Mouse (Mus musculus) heart, adult 11 months (tissue): ENCODE measurements around the gene Trak1.

ENCODE experiments used
- DNase-seq: peaks from one replicate; pipeline ENCODE4 v3.0.0; 2022

Trak1 gene

DNA sequence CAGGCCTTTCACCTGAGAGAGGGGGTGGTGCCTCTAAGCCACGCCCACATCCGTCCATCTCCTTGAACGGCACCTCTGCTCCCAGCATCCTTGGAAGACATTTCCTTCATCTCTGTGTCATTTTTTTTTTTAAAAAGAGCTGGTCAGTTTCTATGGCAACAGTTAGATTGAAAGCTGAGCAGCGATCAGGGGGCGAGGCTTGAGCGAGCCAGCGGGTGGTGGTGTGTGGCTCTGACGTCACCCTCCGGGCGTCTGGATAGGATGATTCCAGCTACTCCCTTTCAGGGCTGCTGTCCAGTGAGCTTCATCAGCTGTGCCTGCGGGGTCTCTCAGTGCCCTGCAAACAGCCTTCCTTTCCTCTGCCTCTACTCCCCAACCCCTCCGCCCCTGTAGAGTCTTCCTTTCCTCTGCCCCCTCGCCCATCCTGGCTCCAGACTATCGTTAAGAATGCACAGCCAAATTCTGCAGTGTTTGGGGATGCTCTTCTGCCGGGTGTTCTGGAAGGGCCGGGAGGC is 105.9 kb downstream of the Trak1 start:
- DNase-seq = peak; percentile 95

DNA sequence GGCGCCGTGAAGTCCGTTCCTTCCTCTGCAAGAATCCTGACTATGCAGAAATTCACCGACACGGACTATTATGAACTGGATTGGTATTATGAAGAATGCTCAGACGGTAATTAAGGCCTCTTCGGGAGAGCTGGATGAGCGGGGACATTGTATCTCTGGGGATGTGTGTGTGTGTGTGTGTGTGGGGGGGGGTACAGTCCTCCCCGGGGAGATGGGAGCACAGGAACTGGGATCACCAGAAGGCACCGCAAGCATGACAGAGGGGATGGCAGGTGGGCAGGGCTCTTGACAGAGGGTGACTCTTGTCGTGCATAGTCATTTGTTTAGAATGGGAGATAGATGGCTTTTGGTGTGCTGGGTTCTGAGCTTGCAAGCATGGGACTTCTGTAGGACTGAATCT is 106.4 kb downstream of the Trak1 start:
- peak; percentile 89 for DNase-seq

DNA sequence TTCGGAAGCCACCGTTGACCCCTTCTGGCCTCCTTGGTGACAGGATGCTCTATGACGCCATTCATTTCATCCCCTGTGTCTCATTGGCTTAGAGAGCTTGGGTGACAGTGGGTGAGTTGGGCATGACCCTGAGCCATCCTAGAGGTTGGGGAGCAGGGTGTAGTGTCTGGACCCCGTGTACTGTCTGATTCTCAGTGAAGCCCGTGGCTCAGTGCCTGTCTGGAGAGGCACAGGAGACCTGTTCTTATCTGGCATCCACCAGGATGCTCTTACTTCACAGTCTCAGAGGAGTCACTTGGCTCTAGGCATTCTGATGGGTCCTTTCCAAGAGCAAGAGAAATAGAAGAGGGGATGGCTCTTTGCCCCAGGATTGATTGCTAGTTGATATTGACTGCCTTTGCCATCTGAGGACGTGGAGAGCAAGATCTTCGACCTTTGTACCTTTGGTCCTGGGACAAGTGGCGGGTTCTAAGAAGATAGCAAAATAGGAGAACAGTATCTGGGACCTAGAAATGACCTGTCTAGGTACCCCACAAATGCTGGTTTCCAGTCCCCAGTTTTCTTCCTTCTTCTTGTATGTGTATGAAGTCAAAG is 107.9 kb downstream of the Trak1 start:
- peak; percentile 91 for DNase-seq

DNA sequence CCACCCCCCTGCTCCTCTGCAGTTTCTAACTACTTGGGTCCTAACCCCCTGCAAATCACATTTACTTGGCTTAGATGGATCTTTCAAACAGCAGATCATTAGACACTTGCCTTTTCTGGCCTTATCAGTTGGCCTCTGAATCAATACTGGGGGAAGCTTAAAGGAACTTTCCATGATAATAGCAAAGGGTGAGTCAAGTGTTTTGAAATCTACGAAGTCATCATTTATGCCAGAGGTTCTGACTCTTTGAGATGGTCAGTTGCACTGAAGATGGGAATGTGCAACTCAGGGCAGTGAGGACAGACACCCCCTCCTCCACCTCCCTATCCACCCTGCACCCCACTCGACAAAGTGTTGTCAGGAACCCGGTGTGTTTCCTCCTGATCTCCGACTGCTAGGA is 108.5 kb downstream of the Trak1 start:
- DNase-seq = no peak

DNA sequence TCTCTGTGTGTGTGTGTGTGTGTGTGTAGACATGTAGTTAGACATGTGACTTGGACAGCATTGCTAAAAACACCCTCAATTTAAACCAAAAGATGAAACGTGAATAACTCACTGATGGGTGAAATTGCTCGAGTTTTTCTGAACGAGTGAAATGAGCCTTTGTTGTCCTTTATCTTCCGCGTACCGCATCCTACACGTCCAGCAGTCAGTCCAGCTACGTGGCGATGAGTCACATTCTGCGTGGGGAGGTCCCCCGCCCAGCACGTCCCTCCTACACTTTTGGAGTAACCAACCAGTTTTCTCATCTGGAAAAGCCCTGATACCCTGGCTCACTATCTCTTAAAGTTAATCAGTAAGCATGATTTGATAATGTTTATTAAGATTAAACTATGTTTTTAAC is 116.9 kb downstream of the Trak1 start:
- no peak for DNase-seq

DNA sequence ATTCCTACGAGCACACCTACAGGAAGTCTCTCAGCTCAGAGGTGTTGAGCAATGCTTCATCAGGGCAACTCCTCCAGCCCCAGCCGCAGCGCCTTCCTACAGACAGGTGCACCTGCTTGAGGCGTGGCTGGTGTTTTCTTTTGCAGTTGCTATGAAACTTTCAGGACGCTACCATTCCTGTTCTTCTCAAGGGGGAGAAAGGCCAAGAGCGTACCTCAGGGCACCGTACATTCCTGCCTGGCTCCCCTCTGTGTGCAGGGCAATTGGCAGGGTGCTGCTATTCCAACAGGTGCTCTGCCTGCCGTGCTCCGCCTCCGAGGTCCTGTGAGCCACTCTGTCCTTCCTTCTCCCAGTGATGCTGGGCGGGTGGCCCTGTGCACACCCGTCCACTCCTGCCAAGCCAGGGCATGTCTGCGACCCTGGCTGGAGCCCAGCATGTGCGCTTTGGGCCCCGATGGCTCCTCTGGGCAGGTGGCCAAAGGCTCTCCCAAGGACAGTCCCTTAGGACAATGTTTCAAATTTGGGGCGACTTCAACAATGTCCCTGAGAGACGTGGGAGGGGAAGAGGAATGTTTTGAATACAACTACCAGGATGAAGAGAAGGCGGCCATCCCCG is 118.4 kb downstream of the Trak1 start:
- peak; percentile 98 for DNase-seq

DNA sequence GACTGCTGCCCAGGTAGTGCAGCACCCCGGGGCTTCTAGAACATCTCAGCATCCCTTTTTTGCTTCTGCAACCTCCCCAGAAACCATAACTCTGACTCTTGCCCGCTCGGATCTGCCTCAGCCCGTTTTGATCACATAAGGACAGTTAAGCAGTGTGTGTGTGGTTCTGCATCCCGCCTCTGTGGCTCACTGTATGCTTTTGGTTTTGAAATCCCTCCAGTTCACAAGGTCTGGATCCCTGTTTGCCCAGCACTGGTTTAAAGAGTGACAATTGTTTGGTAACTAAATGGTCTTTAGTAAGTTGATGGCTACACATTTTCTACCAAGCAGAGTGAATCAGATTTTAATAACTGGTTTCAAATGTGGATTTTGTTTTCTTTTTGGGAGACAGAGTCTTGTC is 119.2 kb downstream of the Trak1 start:
- DNase-seq = peak; percentile 85

DNA sequence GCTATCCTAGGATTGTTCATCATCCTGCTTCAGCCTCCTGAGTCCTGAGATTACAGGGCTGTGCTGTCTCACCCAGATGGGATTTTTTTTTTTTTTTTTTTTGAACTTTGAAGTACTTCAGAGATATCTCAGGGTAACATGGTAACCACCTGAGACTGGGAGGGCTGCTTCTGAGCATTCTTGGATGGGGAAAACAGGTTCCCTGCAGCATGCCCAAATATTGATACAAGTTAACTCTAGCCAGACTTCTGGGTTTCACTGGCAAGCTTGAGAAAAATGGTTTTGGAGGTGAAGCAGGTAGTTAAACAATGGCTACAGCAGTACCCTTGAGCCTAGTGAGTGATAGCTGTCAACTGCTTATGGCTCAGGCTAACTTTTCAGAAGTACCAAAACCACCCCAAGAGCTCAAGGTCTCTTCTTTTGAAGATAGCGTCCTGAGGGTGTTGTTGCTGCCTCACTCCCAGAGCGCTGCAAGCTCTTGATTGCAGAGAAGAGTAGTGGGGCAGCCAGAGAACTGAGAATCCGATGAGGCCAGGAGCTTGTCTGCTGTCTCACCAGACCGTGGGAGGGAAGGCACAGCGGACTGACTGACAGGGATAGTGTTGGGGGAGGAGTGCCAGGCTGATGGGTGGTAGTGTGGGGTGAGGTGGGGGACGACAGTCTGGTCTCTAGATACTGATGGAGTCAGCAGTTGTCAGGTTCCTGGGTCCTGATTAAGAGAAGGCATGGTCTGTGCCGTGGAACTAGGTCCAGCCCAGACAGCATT is 119.8 kb downstream of the Trak1 start:
- no peak for DNase-seq

DNA sequence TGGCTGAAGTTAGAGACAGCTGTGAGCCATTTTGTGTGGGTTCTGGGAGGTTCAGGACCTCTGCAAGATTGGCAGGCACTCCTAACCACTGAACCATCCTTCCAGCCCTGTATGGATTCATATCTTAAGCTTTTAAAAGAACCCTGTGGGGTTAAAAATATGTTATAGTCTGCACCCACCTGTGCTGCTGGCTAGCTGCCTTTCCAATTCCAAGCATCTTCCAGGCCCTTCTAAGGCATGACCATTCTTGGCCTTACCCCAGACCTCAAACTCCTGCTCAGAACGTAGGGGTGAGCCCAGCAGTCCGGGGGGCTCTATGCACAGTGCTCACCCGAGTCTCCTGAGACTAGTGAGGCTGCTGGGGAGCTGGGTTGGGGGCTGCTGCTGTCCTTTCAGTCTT is 121.7 kb downstream of the Trak1 start:
- no peak for DNase-seq

DNA sequence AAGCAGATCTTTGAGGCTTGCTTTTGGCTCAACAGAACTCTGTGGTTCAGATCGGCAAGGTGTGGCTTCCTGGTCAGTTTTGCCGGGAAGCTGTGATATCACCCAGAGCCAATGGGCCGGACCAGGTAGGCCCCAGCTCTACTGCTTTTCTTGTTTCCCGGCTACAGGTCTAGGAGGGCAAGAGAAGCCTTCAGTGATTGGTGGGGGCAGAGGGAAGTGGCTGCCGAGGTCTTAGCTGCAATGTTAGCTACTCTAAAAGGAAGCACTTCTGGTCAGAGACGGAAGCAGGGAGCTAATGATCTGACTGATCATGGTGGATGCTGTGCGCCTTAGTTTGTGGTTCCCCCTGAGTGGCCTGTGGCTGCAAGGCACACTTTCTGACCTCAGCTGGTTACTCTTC is 122.3 kb downstream of the Trak1 start:
- DNase-seq = peak; percentile 88

DNA sequence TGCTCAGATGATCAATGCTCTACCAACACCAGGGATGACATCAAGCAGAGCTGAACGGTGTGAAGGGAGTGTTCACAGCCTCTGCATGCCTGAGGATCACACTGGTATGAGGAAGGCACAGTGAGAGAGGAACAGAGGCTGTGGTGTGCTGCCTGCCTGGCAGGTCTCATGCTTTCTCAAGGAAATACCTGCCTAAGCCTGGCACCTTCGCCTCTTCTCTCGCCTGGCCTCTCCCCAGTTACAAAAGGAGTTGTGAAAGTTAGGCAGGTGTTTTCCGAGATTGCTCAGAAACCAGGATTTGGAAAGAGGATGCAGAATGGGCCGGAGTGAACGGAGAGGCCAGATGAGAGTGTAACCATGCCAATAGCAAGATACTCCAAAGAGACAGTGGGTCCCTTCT is 123.5 kb downstream of the Trak1 start:
- DNase-seq = peak; percentile 88

DNA sequence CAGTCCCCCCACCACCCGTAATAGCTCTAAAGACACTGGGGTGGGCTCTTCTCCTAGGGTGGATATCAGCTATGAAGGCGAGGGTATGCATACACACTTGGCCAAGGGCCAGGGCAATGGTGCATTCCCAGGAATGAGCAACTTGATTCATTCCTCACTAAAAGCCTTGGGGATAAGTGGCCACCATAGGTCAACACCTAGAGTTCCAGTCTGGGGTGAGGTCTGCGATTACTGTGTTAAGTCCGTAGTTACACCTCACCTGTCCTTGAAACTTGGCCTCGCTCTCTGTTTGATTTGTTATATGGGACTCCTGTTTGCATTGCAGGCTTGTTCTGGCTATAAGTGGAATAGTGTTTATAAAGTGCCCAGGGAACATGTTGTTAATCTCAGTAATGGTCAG is 125.1 kb downstream of the Trak1 start:
- DNase-seq = no peak

DNA sequence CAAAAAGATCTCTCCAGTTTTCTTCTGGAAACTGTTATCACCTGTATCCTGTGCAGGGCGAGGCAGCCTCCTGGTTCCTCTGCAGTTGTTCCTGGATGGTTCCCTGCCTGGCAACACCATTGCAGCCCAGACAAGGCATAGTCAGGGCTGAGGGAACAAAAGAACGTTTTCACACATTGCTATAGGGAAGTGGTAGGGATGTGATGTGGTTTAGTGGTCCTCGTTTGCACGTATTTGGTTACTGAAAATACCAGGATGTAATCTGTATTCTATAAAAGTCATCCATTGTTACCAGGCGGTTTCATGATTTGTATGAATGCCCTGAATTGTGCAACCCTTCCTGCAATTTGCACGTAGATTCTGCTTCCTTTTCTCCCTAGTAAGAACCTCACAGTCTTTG is 126.3 kb downstream of the Trak1 start:
- no peak for DNase-seq

DNA sequence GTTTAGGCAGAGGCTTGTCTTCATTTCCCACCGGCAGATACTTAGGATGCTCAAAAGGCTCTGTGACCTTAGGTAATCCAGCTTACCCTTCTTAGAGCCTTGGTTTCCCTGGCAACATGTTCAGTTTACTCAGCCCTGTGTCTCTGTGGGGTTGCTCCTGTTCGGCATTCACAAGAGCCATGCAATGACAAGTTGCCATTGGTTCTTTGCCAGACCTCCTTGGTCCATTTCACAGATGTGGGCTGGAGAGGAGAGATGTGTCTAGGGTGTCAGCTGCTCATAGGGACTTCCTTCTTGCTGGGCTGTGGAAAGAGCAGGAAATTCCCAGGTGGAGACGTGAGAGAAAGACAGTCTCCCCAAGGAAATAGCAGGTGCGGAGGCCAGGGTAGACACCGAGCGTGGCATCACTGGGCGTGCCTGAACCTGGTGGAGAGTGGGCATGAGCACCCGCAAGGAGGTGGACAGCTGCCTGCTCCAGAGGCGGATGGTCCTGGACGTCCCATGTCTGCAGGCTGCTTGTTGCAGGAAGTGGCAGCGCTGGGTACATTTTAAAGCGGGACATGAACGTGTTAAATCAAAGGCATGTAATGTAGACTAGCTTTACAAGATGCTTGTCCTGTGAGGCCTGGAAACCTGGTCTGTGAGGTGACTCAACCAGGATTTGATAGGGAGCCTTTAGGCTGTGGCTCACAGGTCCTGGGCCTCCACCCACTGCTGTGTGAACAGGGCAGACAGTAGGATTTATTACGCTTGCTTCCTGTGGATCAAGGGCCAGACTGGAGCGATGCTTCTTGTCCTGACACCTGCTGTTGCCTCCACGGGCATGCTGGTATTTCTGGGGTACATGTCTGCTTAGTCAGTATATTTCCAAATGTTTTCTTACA is 127.2 kb downstream of the Trak1 start:
- DNase-seq = no peak

DNA sequence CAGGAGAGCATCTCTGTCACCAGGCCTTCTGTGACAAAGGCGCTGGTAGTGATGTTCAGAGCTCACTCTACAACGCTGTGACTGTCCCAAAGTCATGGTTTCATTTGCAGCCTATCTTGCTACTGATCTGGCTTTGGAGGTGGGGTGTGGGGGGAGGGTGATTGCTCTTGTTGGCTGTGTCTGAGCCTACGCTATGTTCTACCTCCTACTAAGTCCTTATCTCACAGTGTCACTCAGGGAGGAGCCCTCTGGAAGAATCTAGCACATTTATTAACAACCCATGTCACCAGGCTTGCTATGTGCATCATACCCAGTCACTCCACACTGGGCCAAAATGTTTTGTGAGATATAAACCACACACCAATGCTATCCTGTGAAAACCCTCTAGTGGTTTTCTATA is 129.1 kb downstream of the Trak1 start:
- DNase-seq = peak; percentile 87

DNA sequence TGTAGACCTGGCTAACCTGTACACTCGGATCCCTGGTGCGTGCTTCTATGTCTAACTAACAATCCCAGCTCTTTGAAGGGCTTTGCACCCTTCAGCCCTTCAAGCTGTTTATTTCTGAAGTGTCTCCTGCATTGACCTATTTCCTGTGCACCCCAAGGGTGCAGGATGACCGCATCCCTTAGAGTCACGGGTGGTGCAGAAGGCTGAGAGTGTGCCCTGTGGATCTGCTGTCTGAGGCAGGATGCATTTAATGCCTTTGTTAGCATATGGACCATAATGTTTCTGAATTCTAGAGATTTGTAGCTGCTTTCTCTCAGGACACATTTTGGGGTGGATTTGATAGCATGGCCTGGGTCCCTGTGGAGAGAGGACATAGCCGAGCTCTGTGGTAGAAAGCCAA is 129.6 kb downstream of the Trak1 start:
- DNase-seq = peak; percentile 84

DNA sequence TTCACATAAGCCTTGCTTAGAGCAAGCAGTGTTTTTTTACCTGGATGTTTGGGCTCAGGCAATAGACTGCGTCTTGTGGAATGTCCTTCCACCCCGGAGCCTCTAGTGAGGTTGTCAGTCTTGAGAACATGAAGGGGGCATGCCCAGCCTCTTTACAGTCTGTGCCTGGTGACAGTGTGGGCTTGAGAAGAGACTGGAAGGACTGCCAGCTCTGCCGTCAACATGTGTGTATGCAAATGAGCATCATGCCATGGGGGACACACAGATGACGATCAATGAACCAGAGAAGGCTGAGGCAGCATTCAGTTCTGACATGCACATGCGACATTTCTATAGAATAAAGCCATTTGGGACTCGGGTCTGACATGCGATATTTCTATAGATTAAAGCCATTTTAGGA is 132.3 kb downstream of the Trak1 start:
- DNase-seq = no peak

DNA sequence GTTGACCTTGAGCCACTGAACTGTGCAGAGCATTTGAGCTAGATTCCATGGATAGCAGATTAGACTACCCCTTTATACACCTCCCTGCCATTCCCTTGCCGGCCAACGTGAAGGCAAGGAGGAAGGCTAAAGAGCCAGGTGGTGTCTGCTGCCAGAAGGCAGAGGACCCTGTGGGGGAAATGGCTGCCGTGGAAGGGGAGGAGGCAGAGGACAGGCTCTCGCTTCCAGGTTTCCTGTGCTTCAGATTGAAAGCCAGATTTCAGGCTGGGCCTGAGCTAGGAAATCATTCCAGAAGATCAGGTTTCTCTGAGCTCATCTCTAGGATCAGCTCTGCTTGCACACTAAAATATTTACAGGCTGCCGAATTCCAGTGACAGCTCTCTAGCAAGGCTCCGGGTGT is 133.1 kb downstream of the Trak1 start:
- no peak for DNase-seq

DNA sequence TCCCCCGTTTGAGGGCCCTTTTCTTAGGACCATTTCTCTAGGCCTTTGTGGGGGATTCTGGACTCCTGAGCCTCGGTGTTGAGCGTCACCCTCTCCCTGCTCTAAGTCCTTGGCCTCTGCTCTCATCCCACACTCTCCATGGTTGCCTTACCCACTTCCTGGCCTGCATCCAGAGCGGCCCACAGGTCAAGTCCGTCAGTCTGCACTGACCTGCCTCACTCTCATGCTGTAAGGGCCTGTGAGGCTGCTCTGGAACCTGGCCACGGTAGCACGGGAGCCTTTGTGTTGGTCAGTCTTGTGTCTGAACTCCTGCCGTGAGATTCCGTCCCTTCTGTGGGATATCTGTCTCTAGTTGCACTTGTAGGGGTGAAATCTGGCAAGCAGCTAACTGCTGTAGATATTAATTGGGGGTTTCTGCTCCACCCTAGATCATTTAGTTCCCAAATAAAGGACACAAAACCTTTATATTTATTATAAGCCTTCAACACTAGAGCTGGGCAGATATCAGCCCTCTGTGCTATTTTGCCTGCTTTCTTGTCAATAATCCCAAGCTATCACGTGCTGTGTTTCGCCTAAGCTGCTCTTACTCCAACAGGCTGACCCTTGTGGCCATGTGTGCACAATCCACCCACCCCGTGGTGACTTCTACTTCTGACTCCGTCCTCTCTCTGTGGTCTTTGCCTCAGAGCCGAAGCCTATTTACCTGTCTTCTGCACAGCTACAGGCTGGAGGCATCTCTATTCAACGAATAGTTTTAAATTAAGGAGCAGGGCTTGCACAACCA is 136.6 kb downstream of the Trak1 start:
- peak; percentile 89 for DNase-seq

DNA sequence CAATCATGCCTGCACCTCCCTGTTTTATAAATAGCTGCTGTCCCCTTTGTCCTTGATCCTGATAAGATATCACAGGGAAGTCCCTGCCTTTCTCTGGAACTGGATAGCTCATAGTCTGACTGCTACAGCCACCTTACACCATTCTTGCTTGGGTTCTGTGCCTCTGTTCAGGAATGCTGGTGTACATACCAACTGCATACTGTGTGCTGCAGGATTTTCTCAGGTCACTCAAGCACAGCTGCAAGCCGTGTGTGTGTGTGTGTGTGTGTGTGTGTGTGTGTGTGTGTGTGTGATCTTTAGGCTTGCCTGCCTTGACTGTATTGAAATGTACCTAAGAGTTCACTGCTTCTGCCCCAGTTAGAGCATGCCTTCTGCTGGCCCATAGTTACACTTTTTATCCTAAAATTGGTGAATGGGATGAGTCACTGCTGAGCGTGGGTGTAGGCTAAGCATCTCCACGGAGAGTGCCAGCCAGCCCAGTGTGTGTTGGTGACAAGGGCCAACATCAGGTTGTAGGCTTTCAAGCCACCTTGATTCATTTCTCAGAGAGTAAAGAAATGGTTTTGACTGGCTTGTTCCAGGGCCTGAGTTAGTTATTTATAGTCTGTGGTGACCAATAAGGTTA is 138.1 kb downstream of the Trak1 start:
- DNase-seq = peak; percentile 78

DNA sequence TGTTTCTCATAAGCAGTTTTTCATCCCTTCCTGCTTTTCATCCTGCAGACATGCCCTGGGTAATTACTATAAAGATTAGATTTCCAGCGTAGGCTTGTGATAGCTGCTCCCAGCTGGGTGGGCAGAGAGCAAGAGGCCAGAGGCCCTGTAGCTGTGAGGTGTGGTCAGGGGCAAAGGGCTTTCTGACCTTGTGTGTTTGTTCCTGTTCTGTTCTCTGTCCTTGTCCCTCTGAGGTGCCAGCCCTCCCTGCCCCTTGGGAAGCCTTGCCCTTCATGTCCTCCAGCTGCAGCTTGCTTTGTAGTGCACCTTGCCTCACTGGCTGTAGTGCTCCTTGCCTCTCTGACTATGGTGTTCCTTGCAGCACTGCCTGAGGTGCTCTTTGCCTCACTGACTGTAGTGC is 139.2 kb downstream of the Trak1 start:
- peak; percentile 88 for DNase-seq

DNA sequence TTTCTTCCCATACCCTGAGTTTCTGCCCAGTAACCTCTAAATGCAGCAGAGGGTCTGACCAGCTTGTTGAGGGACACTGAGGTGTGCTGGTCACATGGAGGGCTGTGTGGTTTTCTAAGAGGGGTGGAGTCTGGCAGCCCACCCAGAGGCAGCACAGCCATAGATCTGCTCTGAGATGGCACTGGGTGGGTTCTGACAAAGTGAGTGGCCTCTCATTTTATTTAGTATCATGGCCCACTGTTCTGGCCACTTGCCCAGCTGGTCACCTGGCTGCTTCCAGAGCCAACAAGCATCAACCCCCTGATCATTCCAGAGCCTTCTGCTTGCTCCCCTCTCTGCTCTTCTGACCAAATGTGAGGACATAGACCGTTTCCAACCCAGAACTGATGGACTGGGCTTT is 144.8 kb downstream of the Trak1 start:
- DNase-seq = peak; percentile 88
